Mouse (Mus musculus): Measurements from ENCODE around the gene Pcdh7.

Pcdh7 gene

GRCm38 (mm10) chr5:57750320-57750719 lies 32.6 kb downstream of the Pcdh7 start:
- DNase-seq = no peak

- no peak for DNase-seq
Observed at GRCm38 (mm10) chr5:57755791-57756190, 38.0 kb downstream of the Pcdh7 start.

GRCm38 (mm10) chr5:57756726-57757424 lies 39.1 kb downstream of the Pcdh7 start:
- DNase-seq = no peak

DNA sequence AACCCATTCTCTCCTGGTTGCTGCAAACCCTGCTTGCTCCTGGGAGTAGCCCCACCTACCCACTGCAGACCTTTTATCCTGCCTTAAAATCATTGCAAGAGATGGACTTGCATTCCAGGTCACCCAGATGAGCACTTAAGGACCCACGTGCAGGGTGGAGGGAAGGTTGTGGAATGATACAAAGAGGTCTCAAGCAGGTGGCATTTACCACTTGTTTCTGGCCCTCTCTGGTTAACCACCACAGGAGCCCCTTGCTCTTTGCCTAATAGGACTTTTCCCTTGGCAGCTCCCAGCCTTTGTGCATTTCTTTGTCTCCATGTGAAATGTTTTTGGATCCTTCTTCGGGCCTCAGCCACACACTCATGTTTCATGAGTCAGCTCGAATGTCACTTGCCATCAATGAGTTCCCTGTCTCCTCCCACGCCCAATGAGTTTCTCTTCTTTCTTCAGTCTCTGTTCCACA lies 39.7 kb downstream of the Pcdh7 start:
- DNase-seq = no peak

- no peak for DNase-seq
Observed at GRCm38 (mm10) chr5:57758968-57759367, 41.2 kb downstream of the Pcdh7 start.

DNA sequence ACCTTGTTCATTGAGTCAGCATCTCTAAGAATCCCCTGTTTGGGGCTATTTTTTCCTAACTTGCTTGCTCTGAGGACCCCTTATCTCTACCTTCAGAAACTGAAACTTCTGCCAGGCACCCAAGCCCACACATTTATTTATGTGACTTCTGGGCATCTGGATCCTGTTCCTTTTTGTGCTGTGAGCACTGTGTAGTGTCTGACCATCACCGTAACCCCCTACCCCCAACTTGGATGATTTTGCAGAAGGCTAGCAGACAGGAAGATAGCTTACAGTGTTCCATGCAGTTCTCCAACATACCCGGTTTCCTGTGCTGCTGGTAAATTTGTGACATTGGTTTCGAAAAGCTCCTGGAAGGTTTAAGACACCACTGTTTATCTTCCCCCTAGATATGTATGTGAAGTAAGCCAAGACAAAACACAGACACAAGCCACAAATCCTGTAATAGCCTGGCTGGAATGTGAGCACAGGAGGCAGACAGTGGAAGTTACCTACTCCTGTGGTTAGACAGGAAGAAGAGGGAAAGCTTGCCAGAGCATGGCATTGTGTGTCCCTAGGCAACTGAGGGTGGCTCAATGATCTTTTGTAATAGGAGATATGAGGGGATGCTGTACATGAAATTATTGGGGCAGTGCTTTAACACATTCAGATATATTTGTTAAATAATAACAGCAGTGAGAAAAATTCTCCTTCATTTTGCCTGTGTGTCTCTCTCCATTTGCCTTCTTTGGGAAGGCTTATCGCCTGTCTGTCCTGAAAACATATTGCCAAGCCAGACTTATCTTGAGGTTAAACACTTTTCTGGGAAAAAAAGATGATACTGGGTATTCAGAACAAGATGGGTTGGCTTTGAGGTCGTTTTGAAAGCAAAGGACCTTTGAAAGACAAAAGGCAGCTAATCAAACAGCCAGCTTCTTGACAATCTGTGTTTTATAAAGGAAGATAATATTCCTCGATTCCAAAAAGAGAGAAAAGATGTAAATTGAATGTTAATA lies 42.6 kb downstream of the Pcdh7 start:
- peak; percentile 55 to 58 for DNase-seq

DNA sequence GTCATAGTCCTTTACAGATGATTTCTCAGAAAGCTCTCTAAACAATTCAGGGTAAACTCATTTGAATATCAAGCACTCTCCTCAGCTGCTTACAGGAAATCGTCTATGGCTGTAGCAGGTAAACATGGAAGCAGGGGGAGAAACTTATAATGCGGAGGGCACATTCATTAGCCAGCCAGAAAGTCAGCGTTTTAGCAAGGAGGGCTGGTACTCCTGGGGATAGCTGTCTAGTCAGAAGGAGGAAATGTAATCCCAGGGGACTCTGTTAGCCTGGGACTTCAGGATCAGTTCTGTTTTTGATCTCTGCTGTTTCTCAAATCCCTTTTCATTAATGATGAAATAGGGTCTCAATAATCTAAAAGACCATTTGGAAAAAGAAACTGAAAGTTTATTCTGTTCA lies 47.6 kb downstream of the Pcdh7 start:
- no peak for DNase-seq

- no peak for DNase-seq
Observed at GRCm38 (mm10) chr5:57767346-57767745, 49.6 kb downstream of the Pcdh7 start.

GRCm38 (mm10) chr5:57768469-57769022 lies 50.8 kb downstream of the Pcdh7 start:
- no peak for DNase-seq

DNA sequence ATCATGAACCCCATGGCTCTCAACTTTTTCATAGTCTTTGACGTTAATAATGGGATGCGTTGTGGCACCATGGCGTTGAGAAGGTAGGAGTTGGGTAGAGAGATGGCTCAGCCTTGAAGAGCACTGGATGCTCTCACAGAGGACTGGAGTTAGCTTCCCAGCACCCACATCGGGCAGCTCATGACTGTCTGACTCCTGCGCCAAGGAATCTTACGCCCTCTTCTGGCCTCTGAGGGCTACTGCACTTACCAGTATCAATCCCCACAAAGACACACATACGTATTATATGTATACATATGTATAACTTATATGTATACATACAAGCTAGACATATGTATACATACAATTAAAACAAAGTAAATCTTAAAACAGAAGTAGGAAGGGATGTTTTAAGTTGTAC lies 51.9 kb downstream of the Pcdh7 start:
- DNase-seq = no peak

GRCm38 (mm10) chr5:57770364-57770763 lies 52.6 kb downstream of the Pcdh7 start:
- peak; percentile 76 to 85 for DNase-seq

DNA sequence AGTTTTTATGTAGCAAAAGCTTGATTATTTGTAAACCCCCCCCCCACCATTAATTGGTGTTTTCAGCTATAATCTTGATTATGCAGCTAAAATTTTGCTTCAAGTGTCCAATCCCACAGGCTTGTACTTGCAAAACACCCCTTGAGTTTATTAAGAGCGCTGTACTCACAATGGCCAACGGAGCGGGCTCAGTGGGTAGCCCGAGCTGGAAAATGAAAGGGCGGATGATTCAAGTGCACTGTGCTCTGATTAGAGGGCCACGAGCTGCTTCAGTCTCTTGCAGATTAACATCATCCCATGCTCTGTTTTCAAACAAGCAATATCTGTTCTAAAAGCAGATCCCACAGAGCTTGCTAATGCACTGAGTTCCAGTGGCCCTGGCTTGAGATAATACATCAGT lies 53.4 kb downstream of the Pcdh7 start:
- DNase-seq = peak; percentile 23

DNA sequence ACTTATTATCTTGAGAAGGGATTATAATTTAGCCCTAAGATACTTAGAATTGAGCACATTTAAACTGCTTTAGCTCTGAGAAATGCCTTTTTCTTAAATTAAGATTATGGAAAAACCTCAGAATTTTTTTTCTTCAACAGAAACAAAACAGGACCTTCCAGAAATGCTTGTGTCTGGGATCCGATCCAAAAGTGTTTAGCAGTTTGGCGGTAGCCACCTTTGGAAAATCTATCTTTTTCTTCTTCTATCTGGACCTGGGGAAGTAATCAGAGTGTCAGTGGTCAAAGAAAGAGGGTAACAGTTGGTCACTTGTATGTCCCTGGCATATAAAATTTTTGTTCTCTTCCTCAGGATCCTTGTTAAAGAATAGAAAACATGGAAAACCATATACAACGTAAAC lies 54.9 kb downstream of the Pcdh7 start:
- peak; percentile 63 to 69 for DNase-seq

- no peak for DNase-seq
Observed at GRCm38 (mm10) chr5:57774496-57774895, 56.7 kb downstream of the Pcdh7 start.

- DNase-seq = no peak
Observed at GRCm38 (mm10) chr5:57778093-57778492, 60.3 kb downstream of the Pcdh7 start.

- no peak for DNase-seq
Observed at GRCm38 (mm10) chr5:57779951-57780350, 62.2 kb downstream of the Pcdh7 start.

- DNase-seq = no peak
Observed at GRCm38 (mm10) chr5:57780574-57780973, 62.8 kb downstream of the Pcdh7 start.

GRCm38 (mm10) chr5:57781950-57782349 lies 64.2 kb downstream of the Pcdh7 start:
- DNase-seq = peak in 1 of 2 experiments; percentile 22

DNA sequence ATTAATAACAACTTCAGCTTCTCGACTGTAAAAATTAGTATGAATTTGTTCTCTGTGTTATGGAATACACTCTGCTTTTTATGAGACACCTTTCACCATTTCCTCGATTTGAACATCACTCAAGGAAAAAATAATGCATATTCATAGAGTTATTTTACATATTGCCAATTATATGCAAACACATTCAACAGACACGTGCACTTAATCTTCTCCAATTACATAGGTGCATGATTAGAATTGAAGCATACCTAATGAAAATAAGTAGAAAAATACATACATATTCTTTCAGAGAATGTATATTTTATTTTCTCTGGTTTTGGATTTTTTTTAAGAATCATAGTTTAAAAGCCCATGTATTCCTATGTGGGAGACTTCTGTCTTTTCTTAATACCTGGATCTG lies 64.8 kb downstream of the Pcdh7 start:
- DNase-seq = no peak

DNA sequence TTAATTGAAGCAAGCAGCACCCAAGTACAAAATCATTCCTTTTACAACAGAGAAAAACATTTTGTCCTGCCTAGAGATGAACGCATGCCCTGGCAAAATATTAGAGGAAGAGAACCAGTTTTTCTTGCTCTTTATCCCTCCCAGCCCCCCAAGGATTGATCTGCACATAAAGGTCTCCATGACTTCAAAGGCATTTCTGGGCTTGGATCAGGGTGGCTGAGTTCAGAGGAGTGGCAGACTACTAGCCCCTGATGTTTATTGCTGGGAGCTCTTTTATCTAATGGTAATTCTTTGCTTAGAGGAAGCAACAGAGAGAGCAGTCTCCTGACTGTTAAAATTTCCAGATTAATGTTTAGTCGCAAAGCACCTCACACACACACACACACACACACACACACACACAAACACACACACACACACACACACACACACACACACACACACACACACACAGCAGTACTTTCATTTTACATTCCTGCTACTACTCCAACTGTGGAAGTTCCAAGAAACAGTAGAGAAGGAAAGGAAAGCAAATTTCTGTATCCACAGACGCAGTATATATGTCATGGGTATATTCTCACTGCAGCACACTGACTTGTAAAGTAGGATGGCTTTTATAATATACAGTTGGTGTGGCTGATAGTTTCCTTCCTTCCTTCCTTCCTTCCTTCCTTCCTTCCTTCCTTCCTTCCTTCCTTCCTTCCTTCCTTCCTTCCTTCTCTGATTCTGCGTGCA lies 71.2 kb downstream of the Pcdh7 start:
- DNase-seq = no peak

GRCm38 (mm10) chr5:57796337-57796736 lies 78.6 kb downstream of the Pcdh7 start:
- DNase-seq = no peak

DNA sequence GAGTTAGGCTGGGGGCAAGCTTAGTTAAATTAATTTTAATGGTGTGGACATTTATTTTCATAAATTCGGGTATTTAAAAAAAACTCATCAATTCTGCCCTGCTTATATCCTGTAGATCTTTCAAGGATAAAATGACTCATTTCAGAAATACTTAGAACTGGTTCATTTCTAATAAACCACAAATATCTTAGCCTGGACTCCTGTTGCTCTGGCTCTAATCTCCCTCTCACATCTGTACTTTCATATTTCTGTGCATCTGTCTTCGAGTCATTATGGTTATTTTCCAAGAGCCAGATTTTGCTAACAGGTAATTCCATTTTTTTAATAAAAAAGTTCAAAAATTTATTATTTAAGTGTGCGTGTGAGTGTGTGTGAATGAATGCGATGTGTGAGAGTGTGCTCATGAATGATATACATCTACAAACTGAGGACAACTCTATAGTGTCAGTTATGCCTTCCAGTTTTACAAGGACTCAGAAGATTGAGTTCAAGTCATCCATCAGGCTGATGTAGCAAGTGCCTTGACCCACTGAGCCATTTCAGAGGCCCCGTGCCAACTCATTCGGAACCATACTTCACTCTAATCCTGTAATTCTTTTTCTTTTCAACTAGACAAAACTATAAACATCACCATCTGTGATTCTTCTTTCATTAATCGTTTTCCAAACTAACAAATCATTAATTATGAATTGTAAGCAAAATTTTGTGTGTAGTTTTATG lies 80.3 kb downstream of the Pcdh7 start:
- no peak for DNase-seq
